Comparison of ENCODE assay signal across 8 mouse cellular contexts in the genomic region with DNA sequence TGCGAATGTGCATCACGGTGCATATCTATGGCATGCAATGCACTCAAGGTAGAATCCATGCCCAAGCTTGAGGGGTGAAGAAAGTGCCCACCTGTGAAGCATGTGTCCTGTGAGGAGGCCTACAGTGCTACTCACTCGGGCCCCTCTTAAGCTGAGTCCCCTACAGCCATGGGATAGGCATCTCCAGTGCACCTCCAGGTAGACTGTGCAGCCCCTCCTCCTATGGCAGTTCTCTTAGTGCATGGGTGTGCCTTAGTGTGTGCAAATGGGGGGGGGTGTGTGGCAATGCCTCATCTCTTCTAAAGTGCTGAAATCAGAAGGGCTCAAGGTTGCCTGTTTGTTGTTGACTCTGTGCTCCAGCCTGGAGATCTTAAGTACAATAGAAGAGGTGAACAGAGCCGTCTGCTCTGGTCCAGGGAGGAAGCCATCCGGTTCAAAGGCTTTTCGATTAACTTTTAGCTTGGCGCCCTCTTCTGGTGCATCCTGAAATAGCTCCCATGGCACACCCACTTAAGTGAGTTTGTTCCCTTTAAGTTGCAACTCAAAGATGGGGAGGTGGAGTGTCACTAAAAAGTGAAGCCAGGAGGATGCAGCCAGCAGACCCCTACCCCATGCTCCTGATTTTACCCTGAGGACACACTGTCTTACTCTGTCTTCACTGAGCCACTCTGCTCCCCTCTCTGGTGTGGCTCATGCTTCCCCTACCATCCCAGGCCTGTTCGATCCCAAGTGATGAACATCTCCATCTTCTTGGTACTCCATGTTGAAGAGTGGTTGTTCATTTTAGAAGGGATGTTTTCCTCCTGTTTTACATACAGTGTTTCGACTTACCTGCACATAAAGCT. TPM values are rescaled to one million over a fixed set of nuclear protein-coding genes. Genes with fewer than 3 reads are reported as not detected.
DNase-seq lines count a peak whose midpoint lies in the region; ATAC-seq and TF ChIP-seq lines count a peak whose summit lies in the region.

No protein-coding gene starts in this region.

- TF ChIP-seq EP300 in MEL (IDR thresholded peaks at IDR 0.05; ENCODE audit: low read depth in 1 of 2, low read length in 2 of 2): no peak

- no peak for TF ChIP-seq POLR2A in MEL (IDR thresholded peaks at IDR 0.05; ENCODE audit: control insufficient read depth in 1 of 2, insufficient read depth in 1 of 2, low read depth in 1 of 2, low read length in 2 of 2, poor library complexity in 1 of 2)
- TF ChIP-seq POLR2A in brain, embryonic 14.5 days (IDR thresholded peaks at IDR 0.05; ENCODE audit: borderline replicate concordance, extremely low read depth, insufficient read depth, insufficient read length, poor library complexity, severe bottlenecking): no peak

- H3K9ac ChIP-seq in MEL (ENCODE audit: control insufficient read depth, low read depth, low read length, poor library complexity, severe bottlenecking): no peak overlapping the region
- no peak overlapping the region for H3K9ac ChIP-seq in hindbrain, embryonic 11.5 days (ENCODE audit: low read depth, low read length)

- 45% methylated on average over 9 of the region's 9 CpGs for WGBS in hindbrain, embryonic 11.5 days

- peak; percentile 79 for TF ChIP-seq RAD21 in MEL (IDR thresholded peaks at IDR 0.05; ENCODE audit: low read depth, low read length)

- ATAC-seq in hindbrain, embryonic 11.5 days (ENCODE audit: low FRiP score): peak; percentile 47; the same call in 1 of the 2 replicates
- peak; percentile 87 for ATAC-seq in megakaryocyte, adult 5-6 weeks (ENCODE audit: poor library complexity, severe bottlenecking)

- no peak overlapping the region for H3K4me2 ChIP-seq in hindbrain, embryonic 11.5 days (replicated peaks; ENCODE audit: low read depth, low read length)

- peak; percentile 80 for DNase-seq in MEL (ENCODE audit: low read depth, low spot score)
- DNase-seq in brain, embryonic 14.5 days (ENCODE audit: low read depth): peak; percentile 87
- peak; percentile 45 for DNase-seq in fibroblast of lung, adult 2 months (ENCODE audit: low read depth)
- DNase-seq in hindbrain, embryonic 11.5 days (ENCODE audit: low spot score): peak; percentile 90
- DNase-seq in layer of hippocampus, postnatal 10 days (ENCODE audit: low spot score in 2 of 2): peak; percentile 83 to 85
- peak; percentile 63 to 86 for DNase-seq in right cerebral cortex, postnatal 10 days (ENCODE audit: low spot score in 2 of 2)
- DNase-seq in yolk sac, embryonic 10.5 days (ENCODE audit: low spot score): peak; percentile 30

- H3K27ac ChIP-seq in MEL (ENCODE audit: control insufficient read depth, low read depth, low read length): no peak overlapping the region
- H3K27ac ChIP-seq in hindbrain, embryonic 11.5 days (ENCODE audit: low read depth, low read length): no peak overlapping the region

- H3K79me2 ChIP-seq in MEL (ENCODE audit: control insufficient read depth, insufficient read depth, low read length, poor library complexity): no peaks in the 10 kb centered on the region

- H3K27me3 ChIP-seq in MEL (ENCODE audit: control insufficient read depth in 1 of 2, insufficient read depth in 2 of 2, low read length in 2 of 2): no peaks in the 10 kb centered on the region
- no peaks in the 10 kb centered on the region for H3K27me3 ChIP-seq in hindbrain, embryonic 11.5 days (ENCODE audit: control insufficient read depth, insufficient read depth, low read length)

- H3K9me3 ChIP-seq in MEL (replicated peaks; ENCODE audit: insufficient read depth, low read length): no peaks in the 10 kb centered on the region
- H3K9me3 ChIP-seq in hindbrain, embryonic 11.5 days (ENCODE audit: control insufficient read depth, low read length): no peaks in the 10 kb centered on the region

- H3K4me1 ChIP-seq in MEL (ENCODE audit: control insufficient read depth in 1 of 2, insufficient read depth in 2 of 2, low read length in 2 of 2): peaks cover 0 to 5% of the 10 kb centered on the region in 2 experiments; a peak in 2 of 4 replicates
- H3K4me1 ChIP-seq in hindbrain, embryonic 11.5 days (replicated peaks; ENCODE audit: control insufficient read depth, insufficient read depth, low read length): no peaks in the 10 kb centered on the region

- peaks cover 0 to 4% of the 10 kb centered on the region in 2 experiments; a peak in 2 of 4 replicates for H3K36me3 ChIP-seq in MEL (ENCODE audit: control insufficient read depth in 1 of 2, insufficient read depth in 2 of 2, low read length in 2 of 2)
- H3K36me3 ChIP-seq in hindbrain, embryonic 11.5 days (ENCODE audit: control insufficient read depth, insufficient read depth, low read length): no peaks in the 10 kb centered on the region

- no peak overlapping the region for H3K4me3 ChIP-seq in MEL (ENCODE audit: control insufficient read depth in 1 of 2, insufficient read depth in 1 of 2, low read depth in 2 of 2, low read length in 2 of 2)
- H3K4me3 ChIP-seq in hindbrain, embryonic 11.5 days (ENCODE audit: low read depth, low read length): no peak overlapping the region

- TF ChIP-seq CTCF in MEL (IDR thresholded peaks at IDR 0.05 in 2 of 3, conservative IDR thresholded peaks at IDR 0.05 in 1 of 3; ENCODE audit: control insufficient read depth in 1 of 3, insufficient read depth in 1 of 3, low read depth in 2 of 3, low read length in 3 of 3, poor library complexity in 1 of 3, severe bottlenecking in 1 of 3): peak; percentile 77 to 84 (median 77)
- peak; percentile 86 for TF ChIP-seq CTCF in brain, embryonic 14.5 days (IDR thresholded peaks at IDR 0.05; ENCODE audit: borderline replicate concordance, extremely low read depth, insufficient read depth, insufficient read length)

TF ChIP-seq in MEL, 35 proteins besides CTCF, POLR2A, EP300 and RAD21:
- TF ChIP-seq USF2 (IDR thresholded peaks at IDR 0.05; ENCODE audit: borderline replicate concordance in 1 of 2, insufficient read depth in 1 of 2, low read depth in 1 of 2, low read length in 2 of 2) (no peak), JUND (IDR thresholded peaks at IDR 0.05; ENCODE audit: low read depth, low read length) (no peak), MYC (IDR thresholded peaks at IDR 0.05; ENCODE audit: low read depth, low read length) (no peak), GATA1 (IDR thresholded peaks at IDR 0.05; ENCODE audit: low read depth, low read length) (no peak), E2F4 (IDR thresholded peaks at IDR 0.05; ENCODE audit: borderline replicate concordance, low read depth, low read length) (no peak), ELF1 (IDR thresholded peaks at IDR 0.05; ENCODE audit: low read depth, low read length) (no peak), GABPA (IDR thresholded peaks at IDR 0.05; ENCODE audit: low read depth, low read length) (no peak), MEF2A (IDR thresholded peaks at IDR 0.05; ENCODE audit: extremely low read depth, insufficient replicate concordance, low read depth, low read length, poor library complexity, severe bottlenecking) (no peak), KAT2A (conservative IDR thresholded peaks at IDR 0.05; ENCODE audit: low read depth, low read length) (no peak), TBP (IDR thresholded peaks at IDR 0.05; ENCODE audit: low read depth, low read length) (no peak), USF1 (IDR thresholded peaks at IDR 0.05; ENCODE audit: low read depth, low read length) (no peak), SMC3 (IDR thresholded peaks at IDR 0.05; ENCODE audit: low read depth, low read length) (peak; percentile 80), BHLHE40 (IDR thresholded peaks at IDR 0.05; ENCODE audit: borderline replicate concordance, low read depth, low read length) (no peak), ZC3H11A (IDR thresholded peaks at IDR 0.05; ENCODE audit: low read depth, low read length) (peak; percentile 63)

RNA-seq across cellular contexts. Expression of gene Atg7, which starts 55.0 kb away (rescaled TPM):
- total RNA-seq in MEL (2012; rRNA removed): 11.3 and 14.6 TPM in 2 replicates
- 10 to 100 TPM in 1 of 2 experiments, not detected in 1; 14.6 TPM for polyA plus RNA-seq in MEL (2012; ENCODE audit: insufficient read depth in 1 of 2, insufficient read length in 2 of 2, low read depth in 1 of 2, low replicate concordance in 2 of 2, missing spikeins in 1 of 2)
- polyA plus RNA-seq in brain, embryonic 14.5 days (2012; rRNA removed): 13.8 and 15.2 TPM in 2 replicates
- polyA plus RNA-seq in hindbrain, embryonic 11.5 days (2014; fragmentation: Nextera tagmentation; extraction: Ambion mirVana): 13.5 and 15.3 TPM in 2 replicates
- 10 to 100 TPM; 23.7 to 28.4 TPM for total RNA-seq in layer of hippocampus, postnatal 10 days (2021)
- 42.2 and 46.8 TPM in 2 replicates for total RNA-seq in megakaryocyte, adult 5-6 weeks (2015)
- total RNA-seq in megakaryocyte, adult 5-6 weeks (2017): 52.0 and 57.9 TPM in 2 replicates

Comparison
In these comparisons a context has a peak if more than half of its experiments do, and no peak if none do; other contexts are left out.
1. DNase-seq: peak in every context shown above with its lines; median percentile 90 in hindbrain, embryonic 11.5 days; 87 in brain, embryonic 14.5 days; 84 in layer of hippocampus, postnatal 10 days; 80 in MEL; 74 in right cerebral cortex, postnatal 10 days; 45 in fibroblast of lung, adult 2 months; 30 in yolk sac, embryonic 10.5 days.